Mouse (Mus musculus) right cerebral cortex, postnatal 25 days (tissue): ENCODE measurements at regions not wholly inside any gene's neighbourhood (a gene's known extent, or its start where the extent isn't known, plus 50 kb on each side); places are given as distances from the start of the nearest gene placed in this dataset.

ENCODE experiments used
- DNase-seq: peaks from one replicate; pipeline ENCODE4 v3.0.0; 2022

- DNase-seq: no peak
These were observed 165.9 kb downstream of the B3gnt2 start for GRCm38 (mm10) chr11:22694829-22695228.

GRCm38 (mm10) chr11:22695237-22695636 lies 165.5 kb downstream of the B3gnt2 start:
- DNase-seq: no peak

GRCm38 (mm10) chr11:22698057-22698941 lies 162.5 kb downstream of the B3gnt2 start:
- DNase-seq: peak; percentile 8

GRCm38 (mm10) chr11:22706082-22706481 lies 154.7 kb downstream of the B3gnt2 start:
- no peak for DNase-seq
